Mouse (Mus musculus) MEL (cell line): ENCODE measurements around the gene Tlr4. TPM values are rescaled to one million over a fixed set of nuclear protein-coding genes. Genes with fewer than 3 reads are reported as not detected.

Experiments
- DNase-seq: peaks from one replicate; pipeline ENCODE4 v3.0.0; 2011; ENCODE audit warnings: low read depth, low spot score
- H3K27ac ChIP-seq: 2 replicates; pipeline ENCODE4 v1.5.1; 2012; ENCODE audit warnings: low read depth, mild to moderate bottlenecking, control low read depth, low read length, moderate library complexity; ENCODE audit not compliant: control insufficient read depth
- H3K27me3 ChIP-seq, 2 experiments: fragments of 150-350 bp in 1 of 2; sonication (generic) in 1 of 2; 2 replicates each; pipeline ENCODE4 v1.6.1; 2012; ENCODE audit warnings: low read length in 2 of 2, mild to moderate bottlenecking in 2 of 2, improper control_type of control experiment in 1 of 2, moderate library complexity in 1 of 2; ENCODE audit not compliant: insufficient read depth in 2 of 2, control insufficient read depth in 1 of 2
- H3K36me3 ChIP-seq, 2 experiments: 2 replicates each; pipeline ENCODE4 v1.6.1; 2012 to 2014; ENCODE audit warnings: low read length in 2 of 2, improper control_type of control experiment in 1 of 2, inconsistent platforms in 1 of 2, mild to moderate bottlenecking in 1 of 2; ENCODE audit not compliant: insufficient read depth in 2 of 2, control insufficient read depth in 1 of 2
- H3K4me1 ChIP-seq, 2 experiments: fragments of 150-350 bp in 1 of 2; sonication (generic) in 1 of 2; 2 replicates each; pipeline ENCODE4 v1.6.1; 2012; ENCODE audit warnings: low read length in 2 of 2, improper control_type of control experiment in 1 of 2, mild to moderate bottlenecking in 1 of 2; ENCODE audit not compliant: insufficient read depth in 2 of 2, control insufficient read depth in 1 of 2
- H3K4me3 ChIP-seq, 2 experiments: fragments of 150-350 bp in 1 of 2; sonication (generic) in 1 of 2; 2 replicates each; pipeline ENCODE4 v1.5.1; 2012; ENCODE audit warnings: low read depth in 2 of 2, low read length in 2 of 2, mild to moderate bottlenecking in 2 of 2, moderate library complexity in 2 of 2, control low read depth in 1 of 2, improper control_type of control experiment in 1 of 2; ENCODE audit not compliant: control insufficient read depth in 1 of 2, insufficient read depth in 1 of 2
- H3K79me2 ChIP-seq: 2 replicates; pipeline ENCODE4 v1.6.1; 2012; ENCODE audit warnings: mild to moderate bottlenecking, low read length, moderate library complexity; ENCODE audit not compliant: control insufficient read depth, poor library complexity, insufficient read depth
- H3K9ac ChIP-seq: 2 replicates; pipeline ENCODE4 v1.6.1; 2012; ENCODE audit warnings: low read depth, mild to moderate bottlenecking, control low read depth, low read length, moderate library complexity; ENCODE audit not compliant: control insufficient read depth, poor library complexity, severe bottlenecking
- H3K9me3 ChIP-seq: fragments of 150-350 bp; sonication (generic); replicated peaks from 2 replicates; pipeline ENCODE4 v1.6.1; 2012; ENCODE audit warnings: mild to moderate bottlenecking, low read length, improper control_type of control experiment, moderate library complexity; ENCODE audit not compliant: insufficient read depth
- CHD2 ChIP-seq: IDR thresholded peaks from 2 replicates; pipeline ENCODE4 v1.6.1; 2011; ENCODE audit warnings: low read length, improper control_type of control experiment
- CTCF ChIP-seq, 3 experiments: IDR thresholded peaks in 2 of 3; conservative IDR thresholded peaks in 1 of 3; 2 replicates each; pipeline ENCODE4 v1.5.1; 2011 to 2012; ENCODE audit warnings: low read length in 3 of 3, low read depth in 2 of 3, mild to moderate bottlenecking in 2 of 3, improper control_type of control experiment in 1 of 3, inconsistent platforms in 1 of 3, mixed read lengths in 1 of 3, moderate library complexity in 1 of 3; ENCODE audit not compliant: control insufficient read depth in 1 of 3, insufficient read depth in 1 of 3, poor library complexity in 1 of 3, severe bottlenecking in 1 of 3
- ETS1 ChIP-seq: IDR thresholded peaks from 2 replicates; pipeline ENCODE4 v1.6.1; 2012; ENCODE audit warnings: low read depth, mild to moderate bottlenecking, inconsistent platforms, low read length, improper control_type of control experiment, moderate library complexity
- GABPA ChIP-seq: IDR thresholded peaks from 2 replicates; pipeline ENCODE4 v1.6.1; 2012; ENCODE audit warnings: low read depth, mild to moderate bottlenecking, inconsistent platforms, low read length, improper control_type of control experiment, moderate library complexity
- GATA1 ChIP-seq: IDR thresholded peaks from 2 replicates; pipeline ENCODE4 v1.6.1; 2011; ENCODE audit warnings: low read depth, low read length, improper control_type of control experiment
- HCFC1 ChIP-seq: IDR thresholded peaks from 2 replicates; pipeline ENCODE4 v1.6.1; 2012; ENCODE audit warnings: low read depth, mild to moderate bottlenecking, inconsistent platforms, low read length, improper control_type of control experiment, moderate library complexity
- JUND ChIP-seq: IDR thresholded peaks from 2 replicates; pipeline ENCODE4 v1.6.1; 2011; ENCODE audit warnings: low read depth, mild to moderate bottlenecking, improper control_type of control experiment, low read length
- MAFK ChIP-seq: IDR thresholded peaks from 2 replicates; pipeline ENCODE4 v1.6.1; 2011; ENCODE audit warnings: low read depth, mild to moderate bottlenecking, low read length, improper control_type of control experiment, borderline replicate concordance
- MAZ ChIP-seq: IDR thresholded peaks from 2 replicates; pipeline ENCODE4 v1.6.1; 2012; ENCODE audit warnings: low read depth, mild to moderate bottlenecking, inconsistent platforms, low read length, improper control_type of control experiment
- MEF2A ChIP-seq: IDR thresholded peaks from 2 replicates; pipeline ENCODE4 v1.6.1; 2014; ENCODE audit warnings: low read depth, mild to moderate bottlenecking, inconsistent platforms, low read length, improper control_type of control experiment; ENCODE audit not compliant: poor library complexity, insufficient replicate concordance, severe bottlenecking; ENCODE audit errors: extremely low read depth
- MXI1 ChIP-seq: IDR thresholded peaks from 2 replicates; pipeline ENCODE4 v1.6.1; 2011; ENCODE audit warnings: mild to moderate bottlenecking, low read depth, low read length, improper control_type of control experiment
- MYC ChIP-seq: IDR thresholded peaks from 2 replicates; pipeline ENCODE4 v1.6.1; 2011; ENCODE audit warnings: low read depth, mild to moderate bottlenecking, low read length, improper control_type of control experiment, moderate library complexity
- NELFE ChIP-seq: IDR thresholded peaks from 2 replicates; pipeline ENCODE4 v1.6.1; 2011; ENCODE audit warnings: low read depth, low read length, improper control_type of control experiment
- NRF1 ChIP-seq: IDR thresholded peaks from 2 replicates; pipeline ENCODE4 v1.6.1; 2014; ENCODE audit warnings: low read depth, mild to moderate bottlenecking, inconsistent platforms, low read length, improper control_type of control experiment, moderate library complexity; ENCODE audit not compliant: poor library complexity, insufficient read depth, severe bottlenecking
- POLR2A ChIP-seq, 2 experiments: IDR thresholded peaks; 2 replicates each; pipeline ENCODE4 v1.6.1; 2011 to 2012; ENCODE audit warnings: low read length in 2 of 2, mild to moderate bottlenecking in 2 of 2, control low read depth in 1 of 2, improper control_type of control experiment in 1 of 2, low read depth in 1 of 2, moderate library complexity in 1 of 2; ENCODE audit not compliant: control insufficient read depth in 1 of 2, insufficient read depth in 1 of 2, poor library complexity in 1 of 2
- POLR2AphosphoS5 ChIP-seq: IDR thresholded peaks from 2 replicates; pipeline ENCODE4 v1.6.1; 2012; ENCODE audit warnings: low read depth, borderline replicate concordance, mild to moderate bottlenecking, inconsistent platforms, low read length, moderate library complexity, mixed read lengths
- SIN3A ChIP-seq: IDR thresholded peaks from 2 replicates; pipeline ENCODE4 v1.6.1; 2012; ENCODE audit warnings: low read length, improper control_type of control experiment, inconsistent platforms
- TAL1 ChIP-seq: IDR thresholded peaks from 2 replicates; pipeline ENCODE4 v1.6.1; 2012; ENCODE audit warnings: mild to moderate bottlenecking, inconsistent platforms, low read length, moderate library complexity, mixed read lengths
- TBP ChIP-seq: IDR thresholded peaks from 2 replicates; pipeline ENCODE4 v1.8.0; 2011; ENCODE audit warnings: low read depth, low read length, improper control_type of control experiment
- TCF12 ChIP-seq: IDR thresholded peaks from 2 replicates; pipeline ENCODE4 v1.6.1; 2014; ENCODE audit warnings: low read depth, mild to moderate bottlenecking, inconsistent platforms, low read length, improper control_type of control experiment, moderate library complexity
- USF2 ChIP-seq, 2 experiments: IDR thresholded peaks; 2 replicates each; pipeline ENCODE4 v1.6.1; 2011 to 2012; ENCODE audit warnings: improper control_type of control experiment in 2 of 2, low read length in 2 of 2, borderline replicate concordance in 1 of 2, inconsistent platforms in 1 of 2, low read depth in 1 of 2, mild to moderate bottlenecking in 1 of 2; ENCODE audit not compliant: insufficient read depth in 1 of 2
- ZC3H11A ChIP-seq: IDR thresholded peaks from 2 replicates; pipeline ENCODE4 v1.6.1; 2012; ENCODE audit warnings: low read depth, mild to moderate bottlenecking, inconsistent platforms, low read length, improper control_type of control experiment
- ZKSCAN1 ChIP-seq: IDR thresholded peaks from 2 replicates; pipeline ENCODE4 v1.6.1; 2012; ENCODE audit warnings: low read depth, mild to moderate bottlenecking, inconsistent platforms, low read length, improper control_type of control experiment, moderate library complexity
- ZMIZ1 ChIP-seq: IDR thresholded peaks from 2 replicates; pipeline ENCODE4 v1.6.1; 2012; ENCODE audit warnings: low read depth, mild to moderate bottlenecking, inconsistent platforms, low read length, improper control_type of control experiment, moderate library complexity
- polyA plus RNA-seq, 2 experiments: library from polyadenylated mRNA; stranded (reverse) in 1 of 2; unstranded in 1 of 2; fragments of >175 nt in 1 of 2; fragments of >200 nt in 1 of 2; gene quantifications; 2 replicates each; pipeline versions ENCODE4 v1.2.1 to v1.2.4; 2012; ENCODE audit warnings: low replicate concordance in 2 of 2, low read depth in 1 of 2; ENCODE audit not compliant: insufficient read length in 2 of 2, insufficient read depth in 1 of 2, missing spikeins in 1 of 2
- total RNA-seq: library from RNA; depleted of rRNA; stranded (reverse); fragments of 300-350 nt; gene quantifications from 2 replicates; pipeline ENCODE4 v1.2.3, GENCODE M21; 2012

Gene Tlr4
- total and polyA plus RNA-seq, 3 experiments, result not detected

DNA sequence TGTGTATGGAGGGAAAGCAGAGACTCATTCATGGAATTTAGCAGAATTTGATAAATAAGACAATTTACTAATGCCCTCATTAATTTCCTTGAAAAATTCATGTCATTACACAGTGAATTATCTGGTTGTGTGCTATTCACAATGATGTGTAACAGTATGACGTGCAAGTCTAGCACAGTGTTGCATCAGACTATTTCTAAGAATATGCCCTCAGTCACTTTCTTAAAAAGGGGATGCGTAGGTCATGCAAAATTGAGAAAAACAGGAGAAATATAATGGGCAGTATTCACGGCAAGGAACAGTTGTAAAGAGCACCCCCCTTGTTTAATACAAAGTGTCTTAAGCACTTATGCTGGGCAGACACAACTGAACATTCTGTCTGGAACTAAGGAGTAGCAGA is 5.6 kb upstream of the Tlr4 start:
- no peaks in the 10 kb centered on the region for H3K4me1 ChIP-seq
- no peaks in the 10 kb centered on the region for H3K36me3 ChIP-seq
- no peak for TF ChIP-seq CTCF (IDR thresholded peaks at IDR 0.05 in 2 of 3, conservative IDR thresholded peaks at IDR 0.05 in 1 of 3; ENCODE audit: control insufficient read depth in 1 of 3, insufficient read depth in 1 of 3, low read depth in 2 of 3, low read length in 3 of 3, poor library complexity in 1 of 3, severe bottlenecking in 1 of 3)
- TF ChIP-seq GABPA, result no peak
- no peak for TF ChIP-seq ZKSCAN1
- no peak for TF ChIP-seq POLR2AphosphoS5
- no peak for TF ChIP-seq HCFC1
- no peak for TF ChIP-seq ZMIZ1
- no peak for TF ChIP-seq JUND
- no peak for TF ChIP-seq TBP
- no peak for TF ChIP-seq MEF2A
- no peak for TF ChIP-seq USF2 (IDR thresholded peaks at IDR 0.05; ENCODE audit: borderline replicate concordance in 1 of 2, insufficient read depth in 1 of 2, low read depth in 1 of 2, low read length in 2 of 2)
- TF ChIP-seq MXI1, result no peak
- no peak for TF ChIP-seq MAFK
- TF ChIP-seq MAZ, result no peak
- no peak for TF ChIP-seq TCF12
- no peak for TF ChIP-seq ETS1
- TF ChIP-seq MYC, result no peak
- TF ChIP-seq ZC3H11A, result no peak
- H3K4me3 ChIP-seq, result no peak overlapping the region
- H3K27me3 ChIP-seq, result no peaks in the 10 kb centered on the region
- DNase-seq, result no peak
- no peaks in the 10 kb centered on the region for H3K79me2 ChIP-seq
- no peaks in the 10 kb centered on the region for H3K9me3 ChIP-seq
- H3K27ac ChIP-seq, result no peak overlapping the region
- H3K9ac ChIP-seq, result no peak overlapping the region

DNA sequence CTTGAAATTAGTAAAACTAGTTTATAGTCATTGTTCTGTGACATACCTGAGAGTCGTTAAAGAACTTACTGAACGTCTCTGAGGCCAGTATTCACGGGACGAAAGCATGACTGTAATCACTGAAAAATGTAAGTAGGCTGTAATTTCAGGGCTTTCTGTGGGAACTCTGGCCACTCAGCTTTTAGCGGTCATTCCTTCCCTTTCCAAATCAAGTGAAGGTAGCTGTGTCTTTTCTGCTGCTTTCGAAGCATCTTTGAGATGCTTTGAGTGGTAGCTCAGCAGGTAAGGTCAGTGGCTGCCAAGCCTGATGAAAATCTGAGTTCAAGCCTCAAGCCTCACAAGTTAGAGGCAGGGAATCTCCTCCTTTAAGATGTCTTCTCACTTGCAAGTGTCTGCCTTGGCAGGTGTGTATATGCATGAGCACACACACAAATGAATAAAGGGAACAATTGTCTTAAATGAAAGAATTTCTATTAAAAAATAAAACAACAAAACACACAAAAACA is 832 bp downstream of the Tlr4 start:
- H3K27me3 ChIP-seq, result no peaks in the 10 kb centered on the region
- no peaks in the 10 kb centered on the region for H3K36me3 ChIP-seq
- H3K27ac ChIP-seq, result no peak overlapping the region
- no peak overlapping the region for H3K4me3 ChIP-seq
- H3K9ac ChIP-seq, result no peak overlapping the region
- H3K9me3 ChIP-seq, result no peaks in the 10 kb centered on the region
- no peaks in the 10 kb centered on the region for H3K79me2 ChIP-seq
- no peak for DNase-seq
- TF ChIP-seq TAL1, result no peak
- no peak for TF ChIP-seq SIN3A
- TF ChIP-seq POLR2A (IDR thresholded peaks at IDR 0.05; ENCODE audit: control insufficient read depth in 1 of 2, insufficient read depth in 1 of 2, low read depth in 1 of 2, low read length in 2 of 2, poor library complexity in 1 of 2), result no peak
- TF ChIP-seq MAZ, result no peak
- TF ChIP-seq NRF1, result no peak
- no peak for TF ChIP-seq CHD2
- TF ChIP-seq NELFE, result no peak
- TF ChIP-seq GATA1, result no peak
- TF ChIP-seq ETS1, result no peak
- no peak for TF ChIP-seq TCF12
- no peak for TF ChIP-seq MXI1
- no peaks in the 10 kb centered on the region for H3K4me1 ChIP-seq
